Mouse (Mus musculus): Measurements from ENCODE around the gene Fam78b. TPM values are rescaled to one million over a fixed set of nuclear protein-coding genes. Genes with fewer than 3 reads are reported as not detected.

The Fam78b gene
- total RNA-seq, 1 experiment = 0.98 TPM

DNA sequence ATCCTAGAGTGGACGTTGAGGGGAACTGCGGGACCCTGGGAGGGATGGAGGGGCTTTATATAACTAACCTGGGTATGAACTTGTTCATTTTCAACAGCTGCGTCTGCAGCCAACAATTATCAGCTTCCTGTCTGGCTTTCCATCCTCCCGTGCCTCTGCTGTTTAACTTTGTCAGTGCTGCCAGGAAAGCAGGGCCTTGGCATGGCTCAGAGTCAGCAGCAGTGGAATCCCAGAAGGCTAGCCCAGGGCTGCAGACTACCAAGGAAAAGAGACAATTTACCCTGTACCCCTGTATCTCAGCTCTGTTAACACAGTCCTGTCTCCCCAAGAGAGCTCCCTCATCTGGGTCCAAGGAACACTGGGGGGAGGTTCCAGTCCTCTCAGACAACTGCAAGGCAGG, 62.8 kb downstream of the Fam78b start:
- no peak for DNase-seq (ENCODE audit: low read depth, low spot score)
- no peaks in the 10 kb centered on the region for H3K36me3 ChIP-seq (ENCODE audit: control insufficient read depth, insufficient read depth, low read length, poor library complexity, severe bottlenecking)
- TF ChIP-seq ZC3H11A (IDR thresholded peaks at IDR 0.05; ENCODE audit: borderline replicate concordance, low read depth, low read length) (no peak), ZNF384 (IDR thresholded peaks at IDR 0.05; ENCODE audit: low read depth, low read length) (no peak), CHD2 (IDR thresholded peaks at IDR 0.05; ENCODE audit: low read depth, low read length) (no peak), MAFK (IDR thresholded peaks at IDR 0.05; ENCODE audit: insufficient read depth, low read depth, low read length) (no peak), HCFC1 (IDR thresholded peaks at IDR 0.05; ENCODE audit: borderline replicate concordance, insufficient read depth, low read length) (no peak)
- no peak overlapping the region for H3K9ac ChIP-seq (ENCODE audit: insufficient read depth, low read depth, low read length, poor library complexity, severe bottlenecking)
- in situ Hi-C loops (cut with MboI; ENCODE audit: low sequenced_read_pairs in 2 of 2, unreplicated experiment in 2 of 2) = no loop called here
- no peak overlapping the region for H3K27ac ChIP-seq (ENCODE audit: insufficient read depth, low read depth, low read length, poor library complexity, severe bottlenecking)
- no peak overlapping the region for H3K4me3 ChIP-seq (ENCODE audit: insufficient read depth in 1 of 2, low read depth in 1 of 2, low read length in 2 of 2, poor library complexity in 1 of 2, severe bottlenecking in 1 of 2)
- peaks cover 3% of the 10 kb centered on the region in 2 experiments; a peak in 2 of 4 replicates for H3K4me1 ChIP-seq (ENCODE audit: control insufficient read depth in 2 of 2, insufficient read depth in 2 of 2, low read length in 2 of 2, poor library complexity in 1 of 2)
- H3K9me3 ChIP-seq (ENCODE audit: control insufficient read depth, insufficient read depth, low read depth, low read length) = no peaks in the 10 kb centered on the region

DNA sequence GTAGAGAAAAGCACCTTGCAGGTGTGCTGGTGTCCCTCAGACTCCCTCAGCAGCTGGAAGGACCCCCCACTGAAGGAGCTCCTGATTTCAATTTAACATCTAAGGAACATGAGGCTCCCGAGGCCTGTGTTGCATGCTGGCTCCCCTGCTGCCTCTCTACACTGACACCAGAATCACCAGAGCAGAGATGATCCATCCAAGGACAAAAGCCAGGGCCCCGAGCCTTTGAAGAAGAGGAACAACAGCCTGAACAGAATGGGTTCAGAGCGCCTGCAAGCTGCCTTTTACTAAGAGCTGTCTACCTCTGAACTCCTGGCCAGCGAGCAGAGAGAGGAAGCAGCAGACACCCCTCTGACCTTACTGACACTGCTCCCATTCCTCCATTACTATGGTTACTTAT, 64.3 kb downstream of the Fam78b start:
- Histone ChIP-seq H3K36me3 (ENCODE audit: control insufficient read depth, insufficient read depth, low read length, poor library complexity, severe bottlenecking) (no peaks in the 10 kb centered on the region), H3K9ac (ENCODE audit: insufficient read depth, low read depth, low read length, poor library complexity, severe bottlenecking) (no peak overlapping the region), H3K9me3 (ENCODE audit: control insufficient read depth, insufficient read depth, low read depth, low read length) (no peaks in the 10 kb centered on the region), H3K27ac (ENCODE audit: insufficient read depth, low read depth, low read length, poor library complexity, severe bottlenecking) (no peak overlapping the region), H3K4me1 (ENCODE audit: control insufficient read depth in 2 of 2, insufficient read depth in 2 of 2, low read length in 2 of 2, poor library complexity in 1 of 2) (no peaks in the 10 kb centered on the region; a peak in 1 of 4 replicates), H3K4me3 (ENCODE audit: insufficient read depth in 1 of 2, low read depth in 1 of 2, low read length in 2 of 2, poor library complexity in 1 of 2, severe bottlenecking in 1 of 2) (no peak overlapping the region)
- no peak for TF ChIP-seq ZC3H11A (IDR thresholded peaks at IDR 0.05; ENCODE audit: borderline replicate concordance, low read depth, low read length)
- no peak for TF ChIP-seq CHD2 (IDR thresholded peaks at IDR 0.05; ENCODE audit: low read depth, low read length)
- no peak for TF ChIP-seq MAFK (IDR thresholded peaks at IDR 0.05; ENCODE audit: insufficient read depth, low read depth, low read length)
- TF ChIP-seq HCFC1 (IDR thresholded peaks at IDR 0.05; ENCODE audit: borderline replicate concordance, insufficient read depth, low read length) = no peak
- no peak for TF ChIP-seq ZNF384 (IDR thresholded peaks at IDR 0.05; ENCODE audit: low read depth, low read length)
- DNase-seq (ENCODE audit: low read depth, low spot score) = no peak
- in situ Hi-C loops (cut with MboI; ENCODE audit: low sequenced_read_pairs in 2 of 2, unreplicated experiment in 2 of 2) = no loop called here

DNA sequence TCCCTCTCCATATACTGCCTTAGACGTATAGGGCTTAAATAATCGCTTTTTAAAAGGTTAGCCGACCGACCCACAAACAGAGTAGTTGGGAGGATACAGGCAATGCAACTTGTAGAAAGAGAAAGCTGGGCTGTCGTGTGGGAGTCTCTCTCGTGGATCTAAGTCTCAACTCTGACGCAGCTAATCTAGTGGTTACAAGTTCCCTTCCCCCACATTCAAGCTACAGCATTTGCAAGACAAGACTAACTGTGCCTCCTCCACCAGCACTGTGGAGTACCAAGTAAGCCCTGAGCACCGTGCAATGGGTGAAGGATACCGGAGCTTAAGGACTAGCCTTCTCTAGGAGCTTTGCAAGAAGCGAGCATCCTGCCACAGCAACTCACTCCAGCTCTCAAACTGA, 64.8 kb downstream of the Fam78b start:
- Histone ChIP-seq H3K4me1 (ENCODE audit: control insufficient read depth in 2 of 2, insufficient read depth in 2 of 2, low read length in 2 of 2, poor library complexity in 1 of 2) (no peaks in the 10 kb centered on the region; a peak in 1 of 4 replicates), H3K9me3 (ENCODE audit: control insufficient read depth, insufficient read depth, low read depth, low read length) (no peaks in the 10 kb centered on the region), H3K36me3 (ENCODE audit: control insufficient read depth, insufficient read depth, low read length, poor library complexity, severe bottlenecking) (no peaks in the 10 kb centered on the region), H3K9ac (ENCODE audit: insufficient read depth, low read depth, low read length, poor library complexity, severe bottlenecking) (no peak overlapping the region), H3K27ac (ENCODE audit: insufficient read depth, low read depth, low read length, poor library complexity, severe bottlenecking) (no peak overlapping the region), H3K4me3 (ENCODE audit: insufficient read depth in 1 of 2, low read depth in 1 of 2, low read length in 2 of 2, poor library complexity in 1 of 2, severe bottlenecking in 1 of 2) (no peak overlapping the region)
- TF ChIP-seq ZNF384 (IDR thresholded peaks at IDR 0.05; ENCODE audit: low read depth, low read length) (no peak), CHD2 (IDR thresholded peaks at IDR 0.05; ENCODE audit: low read depth, low read length) (no peak), ZC3H11A (IDR thresholded peaks at IDR 0.05; ENCODE audit: borderline replicate concordance, low read depth, low read length) (no peak), HCFC1 (IDR thresholded peaks at IDR 0.05; ENCODE audit: borderline replicate concordance, insufficient read depth, low read length) (no peak), MAFK (IDR thresholded peaks at IDR 0.05; ENCODE audit: insufficient read depth, low read depth, low read length) (no peak)
- DNase-seq (ENCODE audit: low read depth, low spot score) = no peak
- in situ Hi-C loops (cut with MboI; ENCODE audit: low sequenced_read_pairs in 2 of 2, unreplicated experiment in 2 of 2) = no loop called here

DNA sequence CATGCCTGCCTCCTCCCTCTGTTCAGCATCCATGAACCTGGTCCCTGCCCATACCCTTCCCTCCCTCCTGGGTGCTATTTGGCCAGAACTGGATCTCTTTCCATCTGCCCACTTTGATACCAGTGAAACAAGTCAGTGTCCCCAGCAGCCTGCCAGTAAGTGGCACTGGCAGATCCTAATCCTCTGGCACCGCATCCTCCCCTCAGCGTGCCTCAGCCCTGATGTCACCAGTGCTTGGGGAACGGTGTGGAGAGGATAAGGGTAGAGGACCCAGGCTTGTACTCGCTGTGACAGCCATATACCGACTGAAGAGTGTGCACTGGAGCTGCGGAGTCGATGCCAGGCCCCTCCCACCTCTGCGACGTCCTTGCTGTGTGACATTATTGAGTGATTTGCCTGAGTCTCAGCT, 65.7 kb downstream of the Fam78b start:
- Histone ChIP-seq H3K9me3 (ENCODE audit: control insufficient read depth, insufficient read depth, low read depth, low read length) (no peaks in the 10 kb centered on the region), H3K4me3 (ENCODE audit: insufficient read depth in 1 of 2, low read depth in 1 of 2, low read length in 2 of 2, poor library complexity in 1 of 2, severe bottlenecking in 1 of 2) (no peak overlapping the region), H3K36me3 (ENCODE audit: control insufficient read depth, insufficient read depth, low read length, poor library complexity, severe bottlenecking) (no peaks in the 10 kb centered on the region), H3K4me1 (ENCODE audit: control insufficient read depth in 2 of 2, insufficient read depth in 2 of 2, low read length in 2 of 2, poor library complexity in 1 of 2) (no peaks in the 10 kb centered on the region; a peak in 1 of 4 replicates), H3K27ac (ENCODE audit: insufficient read depth, low read depth, low read length, poor library complexity, severe bottlenecking) (no peak overlapping the region), H3K9ac (ENCODE audit: insufficient read depth, low read depth, low read length, poor library complexity, severe bottlenecking) (no peak overlapping the region)
- no peak for TF ChIP-seq ZNF384 (IDR thresholded peaks at IDR 0.05; ENCODE audit: low read depth, low read length)
- TF ChIP-seq MAFK (IDR thresholded peaks at IDR 0.05; ENCODE audit: insufficient read depth, low read depth, low read length) = no peak
- no peak for TF ChIP-seq ZC3H11A (IDR thresholded peaks at IDR 0.05; ENCODE audit: borderline replicate concordance, low read depth, low read length)
- no peak for TF ChIP-seq CHD2 (IDR thresholded peaks at IDR 0.05; ENCODE audit: low read depth, low read length)
- TF ChIP-seq HCFC1 (IDR thresholded peaks at IDR 0.05; ENCODE audit: borderline replicate concordance, insufficient read depth, low read length) = no peak
- in situ Hi-C loops (cut with MboI; ENCODE audit: low sequenced_read_pairs in 2 of 2, unreplicated experiment in 2 of 2) = no loop called here
- DNase-seq (ENCODE audit: low read depth, low spot score) = no peak

DNA sequence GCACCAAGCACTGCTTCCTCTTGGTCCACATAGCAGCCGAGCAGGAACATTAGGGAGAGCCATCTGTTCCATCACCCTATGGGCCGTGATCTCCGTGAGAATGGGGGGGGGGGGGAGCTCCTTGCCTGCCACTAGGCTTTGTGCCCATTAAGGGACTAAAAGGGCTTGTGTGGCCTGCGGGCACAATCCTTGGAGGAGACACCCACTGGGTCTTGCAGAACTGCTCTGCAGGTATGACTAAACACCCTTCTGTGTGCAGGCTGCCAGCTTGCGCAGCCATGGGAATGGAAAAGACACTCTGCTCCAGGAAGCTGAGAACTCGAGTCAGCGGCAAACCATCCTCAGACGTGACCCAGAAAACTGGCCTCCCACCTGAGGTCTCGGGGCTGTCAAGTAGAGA, 68.5 kb downstream of the Fam78b start:
- DNase-seq (ENCODE audit: low read depth, low spot score) = no peak
- Histone ChIP-seq H3K4me3 (ENCODE audit: insufficient read depth in 1 of 2, low read depth in 1 of 2, low read length in 2 of 2, poor library complexity in 1 of 2, severe bottlenecking in 1 of 2) (no peak overlapping the region), H3K36me3 (ENCODE audit: control insufficient read depth, insufficient read depth, low read length, poor library complexity, severe bottlenecking) (no peaks in the 10 kb centered on the region), H3K9me3 (ENCODE audit: control insufficient read depth, insufficient read depth, low read depth, low read length) (no peaks in the 10 kb centered on the region), H3K4me1 (ENCODE audit: control insufficient read depth in 2 of 2, insufficient read depth in 2 of 2, low read length in 2 of 2, poor library complexity in 1 of 2) (no peaks in the 10 kb centered on the region; a peak in 1 of 4 replicates), H3K9ac (ENCODE audit: insufficient read depth, low read depth, low read length, poor library complexity, severe bottlenecking) (no peak overlapping the region), H3K27ac (ENCODE audit: insufficient read depth, low read depth, low read length, poor library complexity, severe bottlenecking) (no peak overlapping the region)
- in situ Hi-C loops (cut with MboI; ENCODE audit: low sequenced_read_pairs in 2 of 2, unreplicated experiment in 2 of 2) = no loop called here
- TF ChIP-seq HCFC1 (IDR thresholded peaks at IDR 0.05; ENCODE audit: borderline replicate concordance, insufficient read depth, low read length) (no peak), ZNF384 (IDR thresholded peaks at IDR 0.05; ENCODE audit: low read depth, low read length) (no peak), MAFK (IDR thresholded peaks at IDR 0.05; ENCODE audit: insufficient read depth, low read depth, low read length) (no peak), ZC3H11A (IDR thresholded peaks at IDR 0.05; ENCODE audit: borderline replicate concordance, low read depth, low read length) (no peak), CHD2 (IDR thresholded peaks at IDR 0.05; ENCODE audit: low read depth, low read length) (no peak)
